Mouse (Mus musculus) gastrocnemius, adult 2 months (tissue): ENCODE measurements at regions not wholly inside any gene's neighbourhood (a gene's known extent, or its start where the extent isn't known, plus 50 kb on each side); places are given as distances from the start of the nearest gene placed in this dataset.

ENCODE experiments used
- DNase-seq: peaks from one replicate; pipeline ENCODE4 v3.0.0; 2022
- H3K27ac ChIP-seq: fragments of 200-600 bp; 2 replicates; pipeline ENCODE4 v1.8.1; 2022; ENCODE audit warnings: mild to moderate bottlenecking
- H3K4me3 ChIP-seq: fragments of 200-600 bp; 2 replicates; pipeline ENCODE4 v1.8.1; 2022; ENCODE audit warnings: mild to moderate bottlenecking, moderate library complexity
- CTCF ChIP-seq: fragments of 200-600 bp; IDR thresholded peaks from 2 replicates; pipeline ENCODE4 v1.8.1; 2022; ENCODE audit warnings: antibody characterized with exemption, mild to moderate bottlenecking, moderate library complexity
- intact Hi-C: fragments of 180-260 bp; cut with DNase I; formaldehyde crosslinking; loops from one replicate; pipeline ENCODE4 v1.15.1; 2025

DNA sequence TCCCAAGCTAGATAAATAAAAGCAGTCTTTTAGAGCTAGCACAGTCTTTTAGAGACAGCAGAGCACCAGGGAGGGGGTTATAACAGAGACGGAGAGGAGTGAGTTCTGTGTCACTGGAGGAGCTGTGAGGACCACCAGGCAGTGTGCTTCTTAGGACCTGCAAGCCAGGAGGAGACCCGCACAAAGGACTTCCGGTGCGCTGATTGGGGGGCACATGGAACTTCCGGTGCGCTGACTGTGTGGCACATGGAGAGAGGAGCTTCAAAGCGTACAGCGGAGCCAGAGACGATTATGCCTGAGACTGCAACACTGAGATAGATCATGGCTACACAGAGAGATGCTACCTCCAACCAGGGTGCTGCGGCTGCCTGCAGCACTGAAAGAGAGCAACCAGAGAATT lies 53.4 kb downstream of the Rpl37a start:
- intact Hi-C loops = no loop called here
- H3K27ac ChIP-seq = no peak overlapping the region
- no peak for TF ChIP-seq CTCF
- no peak overlapping the region for H3K4me3 ChIP-seq
- DNase-seq = no peak

DNA sequence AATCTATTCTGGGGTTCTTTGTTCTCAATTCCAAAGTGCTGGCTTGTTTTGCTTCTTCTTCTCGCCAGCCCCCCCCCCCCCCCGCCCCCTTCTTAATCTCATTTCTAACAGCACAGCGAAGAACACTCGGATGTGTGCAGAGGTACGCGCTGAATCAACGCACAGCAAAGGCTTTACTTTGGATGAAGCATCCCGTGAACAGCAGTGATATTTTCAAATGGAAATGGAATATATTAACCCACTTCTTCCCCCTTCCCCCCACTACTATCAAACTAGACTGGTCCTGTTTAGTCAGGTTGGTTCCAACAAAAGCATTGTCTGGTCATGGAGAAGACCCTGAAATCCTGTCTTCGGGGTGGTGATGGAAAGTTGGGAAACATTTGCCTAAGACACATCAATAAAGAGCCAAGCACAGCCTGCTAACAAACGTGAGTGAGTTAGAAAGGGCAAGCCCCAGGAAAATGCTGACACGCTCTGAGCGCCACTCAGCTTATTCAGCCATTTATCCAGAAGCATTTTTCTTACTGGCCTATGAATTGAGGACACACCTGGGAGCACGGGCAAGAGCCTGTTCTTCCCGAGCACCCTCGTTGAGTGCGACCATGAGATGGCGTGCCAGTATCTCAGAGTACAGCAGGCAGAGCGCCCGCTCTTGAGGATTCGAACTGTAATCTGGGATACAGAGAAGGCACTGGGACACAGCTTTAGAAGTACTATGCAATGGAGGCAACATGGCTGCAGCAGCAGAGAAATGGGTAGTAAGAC lies 54.1 kb downstream of the Rpl37a start:
- intact Hi-C loops = no loop called here
- H3K27ac ChIP-seq = no peak overlapping the region
- no peak overlapping the region for H3K4me3 ChIP-seq
- DNase-seq = no peak
- no peak for TF ChIP-seq CTCF

DNA sequence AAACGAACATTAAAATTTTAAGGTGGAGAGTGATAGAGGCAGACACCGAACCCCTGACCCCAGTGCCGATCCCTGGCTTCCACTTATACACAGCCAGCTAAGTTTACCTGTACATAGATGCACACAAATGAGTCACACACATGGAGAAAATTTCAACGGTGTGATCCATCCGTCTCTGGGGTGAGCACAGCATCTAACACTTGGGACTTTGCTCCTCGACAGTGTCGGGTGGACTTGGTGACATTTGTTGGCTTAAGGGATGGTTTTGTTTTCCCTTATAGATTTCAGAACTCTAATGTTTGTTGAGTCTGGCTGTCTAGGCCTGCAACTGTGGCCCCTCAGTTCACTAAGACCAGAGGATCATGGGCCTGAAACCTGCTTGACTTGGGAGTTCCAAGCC lies 54.9 kb upstream of the Igfbp2 start:
- DNase-seq = no peak
- H3K4me3 ChIP-seq = no peak overlapping the region
- H3K27ac ChIP-seq = no peak overlapping the region
- no peak for TF ChIP-seq CTCF
- intact Hi-C loops = no loop called here

DNA sequence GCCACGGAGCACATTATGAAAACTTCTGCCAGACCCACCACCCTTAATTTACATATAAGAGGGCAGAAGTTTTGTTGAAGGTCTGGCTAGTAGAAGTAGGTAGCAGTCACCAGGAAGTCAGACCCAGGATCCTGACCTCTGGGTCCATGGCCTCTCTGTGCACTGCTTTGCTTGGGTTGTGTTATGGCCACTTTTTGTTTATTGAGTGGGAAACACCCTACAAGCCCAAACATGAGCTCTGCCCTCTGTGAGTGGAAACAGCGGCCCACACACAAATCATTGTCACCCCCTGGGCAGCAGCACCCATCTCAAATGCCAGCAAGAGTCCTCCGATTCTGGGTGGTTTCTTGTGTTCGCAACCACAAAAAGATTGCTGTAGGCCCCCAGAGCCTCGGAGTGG lies 51.6 kb upstream of the Igfbp2 start:
- no peak overlapping the region for H3K4me3 ChIP-seq
- intact Hi-C loops = no loop called here
- DNase-seq = no peak
- H3K27ac ChIP-seq = peak overlapping the region; percentile 63
- TF ChIP-seq CTCF = no peak

DNA sequence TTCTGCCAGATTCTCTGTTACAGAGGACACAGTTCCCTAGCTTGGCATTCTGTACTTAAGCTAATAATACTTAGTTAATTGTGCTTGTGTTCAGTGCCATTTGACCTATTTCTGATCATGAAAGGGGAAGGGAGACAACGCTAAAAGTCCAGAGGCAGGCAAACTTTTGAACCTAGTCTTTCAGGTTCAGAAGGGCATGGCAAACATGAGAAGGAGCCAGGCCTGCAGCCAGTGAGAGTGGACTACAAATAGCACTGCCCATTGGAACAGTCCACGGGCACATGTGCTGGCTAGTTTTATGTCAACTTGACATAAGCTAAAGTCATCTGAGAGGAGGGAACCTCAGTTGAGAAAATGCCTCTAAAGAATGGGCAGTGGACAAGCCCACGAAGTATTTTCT lies 51.1 kb upstream of the Igfbp2 start:
- intact Hi-C loops = no loop called here
- DNase-seq = peak; percentile 78
- Histone ChIP-seq H3K27ac (peak overlapping the region; percentile 63), H3K4me3 (no peak overlapping the region)
- TF ChIP-seq CTCF = no peak
